Mouse (Mus musculus) kidney, adult 10 weeks (tissue): ENCODE data around the gene Frg2f1. TPM values are rescaled to one million over a fixed set of nuclear protein-coding genes. Genes with fewer than 3 reads are reported as not detected.

ENCODE experiments used
- polyA plus RNA-seq: library from polyadenylated mRNA; stranded (reverse); fragments of 350-450 nt; fragmentation: Illumina TruSeq; extraction: RNeasy Lipid Tissue Mini Kit (QIAGEN cat#74804); gene quantifications from one replicate; pipeline ENCODE4 v1.2.3, GENCODE M21; 2014; ENCODE audit warnings: low read depth, low replicate concordance

Frg2f1 gene
- polyA plus RNA-seq = 6.8 TPM

GRCm38 (mm10) chr4:119539031-119539824, at the start of gene Frg2f1:
Gene Frg2f1 (minus strand): TSS chr4:119539529.

GRCm38 (mm10) chr4:119536615-119537014, 2.7 kb downstream of the Frg2f1 start, which contains the start of gene Foxj3:
Gene Foxj3 (plus strand): TSS chr4:119537004.

GRCm38 (mm10) chr4:119492291-119492932, 46.9 kb downstream of the Frg2f1 start, which contains the start of gene Rimkla:
Gene Rimkla (minus strand): TSS chr4:119492628.

Other genes with a start within 250 kb of the Frg2f1 start
- 618 TPM for gene Ybx1, start 244.9 kb downstream of the Frg2f1 start, polyA plus RNA-seq
- gene Ppih, start 219.0 kb downstream of the Frg2f1 start, polyA plus RNA-seq = 21.3 TPM
- 4.3 TPM for gene Ccdc30, start 124.0 kb downstream of the Frg2f1 start, polyA plus RNA-seq
- 50.2 TPM for gene Ppcs, start 117.1 kb downstream of the Frg2f1 start, polyA plus RNA-seq
- gene Zmynd12, start 116.7 kb downstream of the Frg2f1 start, polyA plus RNA-seq = 2.2 TPM
- 0.93 TPM for gene Rimkla, start 46.9 kb downstream of the Frg2f1 start, polyA plus RNA-seq
- gene Foxj3, start 2.5 kb downstream of the Frg2f1 start, polyA plus RNA-seq = 47.0 TPM
- not detected for gene Guca2a, start 98.2 kb upstream of the Frg2f1 start, polyA plus RNA-seq
- gene Guca2b, start 119.4 kb upstream of the Frg2f1 start, polyA plus RNA-seq = 94.2 TPM
- 0.65 TPM for gene Hivep3, start 194.3 kb upstream of the Frg2f1 start, polyA plus RNA-seq